Mouse (Mus musculus): ENCODE measurements at regions not wholly inside any gene's neighbourhood (a gene's known extent, or its start where the extent isn't known, plus 50 kb on each side); places are given as distances from the start of the nearest gene placed in this dataset.
"Not testable (repeated sequence)": the region's sequence is repeated elsewhere in the genome, so short reads cannot be mapped to it uniquely, and the experiment has no call there.

DNA sequence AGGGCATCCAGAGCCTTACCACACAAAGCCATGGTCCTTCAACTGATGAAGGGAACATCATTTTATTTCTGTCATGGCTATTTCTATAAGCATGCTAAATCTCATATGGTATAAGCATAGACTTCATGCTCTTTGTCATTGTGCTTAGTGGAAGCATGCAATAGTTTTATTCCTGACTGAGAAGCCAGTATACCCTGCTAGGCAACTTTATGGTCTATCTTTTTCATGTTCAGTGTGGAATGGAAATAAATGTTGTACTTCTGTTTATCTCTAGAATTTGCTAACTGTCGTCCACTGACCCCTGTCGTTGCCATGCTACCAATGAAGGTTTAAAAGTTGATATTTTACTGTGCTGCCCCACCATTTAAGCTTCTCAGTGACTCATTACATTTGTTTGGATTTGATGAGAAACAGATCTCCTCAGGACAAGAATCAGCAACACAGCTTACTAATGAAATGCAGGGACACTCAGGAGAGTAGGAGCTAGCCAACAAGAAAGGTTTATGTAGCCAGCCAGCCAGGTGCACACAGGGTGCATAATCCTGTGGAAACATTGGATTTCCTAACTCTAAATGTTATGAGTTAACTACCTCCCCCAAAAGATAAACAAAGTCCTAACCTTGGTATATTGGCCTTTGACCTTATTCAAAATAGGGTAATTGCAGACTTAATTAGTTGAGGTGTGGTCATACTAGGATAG is 364.3 kb upstream of the Ngly1 start:
- ATAC-seq (ENCODE audit: insufficient number of reproducible peaks, low FRiP score, low TSS enrichment, low read depth), result no peak
- H3K27ac ChIP-seq (replicated peaks; ENCODE audit: low read depth, low read length), result no peak overlapping the region

DNA sequence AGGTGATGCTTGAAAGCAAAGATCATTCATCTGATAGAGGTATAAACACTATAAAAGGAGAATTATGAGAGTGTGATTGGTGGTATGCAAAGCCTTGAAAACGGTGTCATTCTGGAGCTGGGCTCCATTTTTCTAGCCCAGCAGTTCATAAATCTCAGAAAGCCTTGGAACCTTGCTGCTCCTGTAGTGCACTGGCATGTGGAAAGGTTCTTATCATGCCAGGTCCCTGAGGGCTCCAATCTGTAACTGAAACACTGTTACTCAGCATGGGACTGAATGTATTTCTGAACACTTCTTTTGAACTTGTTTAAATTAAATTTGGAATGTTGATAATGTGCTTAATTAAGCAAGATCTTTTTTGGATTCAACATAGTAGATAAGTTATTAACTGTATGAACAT is 352.0 kb upstream of the Ngly1 start:
- no peak overlapping the region for H3K4me2 ChIP-seq (ENCODE audit: low read depth, severe bottlenecking)
- no peaks in the 10 kb centered on the region for H3K4me1 ChIP-seq (ENCODE audit: control insufficient read depth, insufficient read depth, low read length)
- H3K9me3 ChIP-seq (ENCODE audit: control insufficient read depth, low read length), result no peaks in the 10 kb centered on the region
- 61% methylated on average over 1 of the region's 1 CpGs for whole genome bisulfite sequencing
- H3K36me3 ChIP-seq (ENCODE audit: control insufficient read depth, insufficient read depth, low read length), result no peaks in the 10 kb centered on the region
- H3K27ac ChIP-seq (replicated peaks; ENCODE audit: low read depth, low read length), result no peak overlapping the region
- DNase-seq (ENCODE audit: low spot score) (no peak), ATAC-seq (ENCODE audit: insufficient number of reproducible peaks, low FRiP score, low TSS enrichment, low read depth) (no peak)
- no peak overlapping the region for H3K4me3 ChIP-seq (ENCODE audit: low read depth, low read length)
- no peaks in the 10 kb centered on the region for H3K27me3 ChIP-seq (ENCODE audit: control insufficient read depth, insufficient read depth, low read length)
- no peak overlapping the region for H3K9ac ChIP-seq (ENCODE audit: low read length)

More for the DNA sequence above, 364.3 kb upstream of the Ngly1 start:
- 33% methylated on average over 2 of the region's 2 CpGs for WGBS
- Histone ChIP-seq H3K27me3 (ENCODE audit: control insufficient read depth, insufficient read depth, low read length) (no peaks in the 10 kb centered on the region), H3K36me3 (ENCODE audit: control insufficient read depth, insufficient read depth, low read length) (no peaks in the 10 kb centered on the region), H3K4me3 (ENCODE audit: low read depth, low read length) (no peak overlapping the region), H3K4me1 (ENCODE audit: control insufficient read depth, insufficient read depth, low read length) (no peaks in the 10 kb centered on the region), H3K9me3 (ENCODE audit: control insufficient read depth, low read length) (no peaks in the 10 kb centered on the region), H3K4me2 (ENCODE audit: low read depth, severe bottlenecking) (no peak overlapping the region), H3K9ac (ENCODE audit: low read length) (no peak overlapping the region)
- DNase-seq (ENCODE audit: low spot score), result no peak

DNA sequence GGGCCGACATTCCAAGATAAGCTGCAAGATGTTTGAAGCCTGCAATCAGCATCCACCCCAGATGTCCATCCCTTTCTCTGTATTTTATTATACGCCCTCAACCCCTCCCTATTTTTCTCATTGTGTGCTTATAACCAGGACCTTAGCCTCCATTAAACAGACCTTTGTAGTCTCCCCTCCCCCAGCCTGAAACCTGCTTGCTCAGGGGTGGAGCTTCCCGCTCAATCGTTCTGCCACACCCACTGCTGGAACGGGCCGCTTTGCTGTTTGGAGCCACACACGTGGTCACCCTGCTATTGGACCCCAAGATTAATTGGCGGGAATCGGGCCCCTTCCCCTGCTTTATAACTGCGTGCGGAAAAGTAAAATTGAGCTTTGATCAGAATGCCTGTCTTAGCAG is 342.7 kb upstream of the Ngly1 start:
- not testable (repeated sequence) for H3K4me2 ChIP-seq (ENCODE audit: low read depth, severe bottlenecking); H3K27me3 ChIP-seq (ENCODE audit: control insufficient read depth, insufficient read depth, low read length); H3K4me1 ChIP-seq (ENCODE audit: control insufficient read depth, insufficient read depth, low read length); H3K36me3 ChIP-seq (ENCODE audit: control insufficient read depth, insufficient read depth, low read length); ATAC-seq (ENCODE audit: insufficient number of reproducible peaks, low FRiP score, low TSS enrichment, low read depth); H3K4me3 ChIP-seq (ENCODE audit: low read depth, low read length); H3K9me3 ChIP-seq (ENCODE audit: control insufficient read depth, low read length); DNase-seq (ENCODE audit: low spot score); H3K27ac ChIP-seq (replicated peaks; ENCODE audit: low read depth, low read length); H3K9ac ChIP-seq (ENCODE audit: low read length)
- whole genome bisulfite sequencing, result 75% methylated on average over 11 of the region's 11 CpGs

- H3K9me3 ChIP-seq (ENCODE audit: control insufficient read depth, low read length); H3K4me3 ChIP-seq (ENCODE audit: low read depth, low read length); H3K4me1 ChIP-seq (ENCODE audit: control insufficient read depth, insufficient read depth, low read length); ATAC-seq (ENCODE audit: insufficient number of reproducible peaks, low FRiP score, low TSS enrichment, low read depth); H3K9ac ChIP-seq (ENCODE audit: low read length); H3K27ac ChIP-seq (replicated peaks; ENCODE audit: low read depth, low read length); H3K27me3 ChIP-seq (ENCODE audit: control insufficient read depth, insufficient read depth, low read length); DNase-seq (ENCODE audit: low spot score); H3K4me2 ChIP-seq (ENCODE audit: low read depth, severe bottlenecking); H3K36me3 ChIP-seq (ENCODE audit: control insufficient read depth, insufficient read depth, low read length): not testable (repeated sequence)
- WGBS, result 67% methylated on average over 4 of the region's 4 CpGs
These were observed 335.9 kb upstream of the Ngly1 start for GRCm38 (mm10) chr14:15913206-15913605.

DNA sequence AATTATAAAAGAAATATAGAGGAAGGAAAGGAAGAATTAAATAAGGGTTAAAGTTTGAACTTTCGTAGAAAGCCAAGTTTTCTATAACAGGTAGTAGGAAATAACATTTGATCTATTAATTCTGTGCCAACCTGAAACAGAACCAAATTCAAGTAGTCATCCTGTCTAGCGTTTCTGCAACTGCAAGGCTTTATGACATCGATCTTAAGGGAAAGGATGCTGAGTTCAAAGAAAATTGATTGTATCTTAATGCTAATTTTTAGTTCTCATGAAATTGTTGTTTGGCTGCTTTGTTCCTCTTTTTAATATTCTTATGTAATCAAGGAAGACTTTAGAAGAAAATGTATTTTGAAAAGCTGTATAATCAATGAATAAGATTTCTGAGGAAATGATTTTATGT is 334.9 kb upstream of the Ngly1 start:
- Histone ChIP-seq H3K4me1 (ENCODE audit: control insufficient read depth, insufficient read depth, low read length) (no peaks in the 10 kb centered on the region), H3K9me3 (ENCODE audit: control insufficient read depth, low read length) (no peaks in the 10 kb centered on the region), H3K9ac (ENCODE audit: low read length) (no peak overlapping the region), H3K4me3 (ENCODE audit: low read depth, low read length) (no peak overlapping the region), H3K36me3 (ENCODE audit: control insufficient read depth, insufficient read depth, low read length) (no peaks in the 10 kb centered on the region), H3K27me3 (ENCODE audit: control insufficient read depth, insufficient read depth, low read length) (no peaks in the 10 kb centered on the region), H3K27ac (replicated peaks; ENCODE audit: low read depth, low read length) (no peak overlapping the region), H3K4me2 (ENCODE audit: low read depth, severe bottlenecking) (no peak overlapping the region)
- ATAC-seq (ENCODE audit: insufficient number of reproducible peaks, low FRiP score, low TSS enrichment, low read depth) (no peak), DNase-seq (ENCODE audit: low spot score) (no peak)
- 93% methylated on average over 3 of the region's 3 CpGs for WGBS

GRCm38 (mm10) chr14:15924676-15925075 is 324.4 kb upstream of the Ngly1 start:
- H3K27ac ChIP-seq (replicated peaks; ENCODE audit: low read depth, low read length); H3K9ac ChIP-seq (ENCODE audit: low read length); H3K36me3 ChIP-seq (ENCODE audit: control insufficient read depth, insufficient read depth, low read length); ATAC-seq (ENCODE audit: insufficient number of reproducible peaks, low FRiP score, low TSS enrichment, low read depth); DNase-seq (ENCODE audit: low spot score); H3K4me1 ChIP-seq (ENCODE audit: control insufficient read depth, insufficient read depth, low read length); H3K4me2 ChIP-seq (ENCODE audit: low read depth, severe bottlenecking); H3K9me3 ChIP-seq (ENCODE audit: control insufficient read depth, low read length); H3K4me3 ChIP-seq (ENCODE audit: low read depth, low read length); H3K27me3 ChIP-seq (ENCODE audit: control insufficient read depth, insufficient read depth, low read length): not testable (repeated sequence)
- WGBS, result 77% methylated on average over 3 of the region's 3 CpGs

GRCm38 (mm10) chr14:15934729-15935128 is 314.4 kb upstream of the Ngly1 start:
- Histone ChIP-seq H3K4me2 (ENCODE audit: low read depth, severe bottlenecking) (no peak overlapping the region), H3K36me3 (ENCODE audit: control insufficient read depth, insufficient read depth, low read length) (no peaks in the 10 kb centered on the region), H3K9ac (ENCODE audit: low read length) (no peak overlapping the region), H3K4me3 (ENCODE audit: low read depth, low read length) (no peak overlapping the region), H3K9me3 (ENCODE audit: control insufficient read depth, low read length) (no peaks in the 10 kb centered on the region), H3K27ac (replicated peaks; ENCODE audit: low read depth, low read length) (no peak overlapping the region), H3K27me3 (ENCODE audit: control insufficient read depth, insufficient read depth, low read length) (no peaks in the 10 kb centered on the region), H3K4me1 (ENCODE audit: control insufficient read depth, insufficient read depth, low read length) (no peaks in the 10 kb centered on the region)
- DNase-seq (ENCODE audit: low spot score), result no peak
- ATAC-seq (ENCODE audit: insufficient number of reproducible peaks, low FRiP score, low TSS enrichment, low read depth), result no peak

GRCm38 (mm10) chr14:15970321-15970720 is 278.8 kb upstream of the Ngly1 start:
- no peak overlapping the region for H3K27ac ChIP-seq (replicated peaks; ENCODE audit: low read depth, low read length)
- H3K4me3 ChIP-seq (ENCODE audit: low read depth, low read length), result no peak overlapping the region
- H3K27me3 ChIP-seq (ENCODE audit: control insufficient read depth, insufficient read depth, low read length), result no peaks in the 10 kb centered on the region
- DNase-seq (ENCODE audit: low spot score), result no peak
- no peak overlapping the region for H3K4me2 ChIP-seq (ENCODE audit: low read depth, severe bottlenecking)
- no peaks in the 10 kb centered on the region for H3K9me3 ChIP-seq (ENCODE audit: control insufficient read depth, low read length)
- no peaks in the 10 kb centered on the region for H3K4me1 ChIP-seq (ENCODE audit: control insufficient read depth, insufficient read depth, low read length)
- no peak for ATAC-seq (ENCODE audit: insufficient number of reproducible peaks, low FRiP score, low TSS enrichment, low read depth)
- H3K9ac ChIP-seq (ENCODE audit: low read length), result no peak overlapping the region
- no peaks in the 10 kb centered on the region for H3K36me3 ChIP-seq (ENCODE audit: control insufficient read depth, insufficient read depth, low read length)

- no peaks in the 10 kb centered on the region for H3K36me3 ChIP-seq (ENCODE audit: control insufficient read depth, insufficient read depth, low read length)
- no peak overlapping the region for H3K4me3 ChIP-seq (ENCODE audit: low read depth, low read length)
- no peak overlapping the region for H3K4me2 ChIP-seq (ENCODE audit: low read depth, severe bottlenecking)
- H3K27me3 ChIP-seq (ENCODE audit: control insufficient read depth, insufficient read depth, low read length), result no peaks in the 10 kb centered on the region
- no peak overlapping the region for H3K27ac ChIP-seq (replicated peaks; ENCODE audit: low read depth, low read length)
- H3K9ac ChIP-seq (ENCODE audit: low read length), result no peak overlapping the region
- no peak for ATAC-seq (ENCODE audit: insufficient number of reproducible peaks, low FRiP score, low TSS enrichment, low read depth)
- no peak for DNase-seq (ENCODE audit: low spot score)
- H3K9me3 ChIP-seq (ENCODE audit: control insufficient read depth, low read length), result no peaks in the 10 kb centered on the region
- H3K4me1 ChIP-seq (ENCODE audit: control insufficient read depth, insufficient read depth, low read length), result no peaks in the 10 kb centered on the region
These were observed 278.3 kb upstream of the Ngly1 start for GRCm38 (mm10) chr14:15970767-15971166.
